Mouse (Mus musculus) midbrain, embryonic 12.5 days (tissue): ENCODE measurements around the gene Ccnt1. TPM values are rescaled to one million over a fixed set of nuclear protein-coding genes. Genes with fewer than 3 reads are reported as not detected.

ENCODE experiments used
- ATAC-seq: fragments of 200-750 bp; cut with Nextera tagmentation; 2 replicates; pipeline ENCODE4 v1.8.0; 2017; ENCODE audit warnings: low read depth, moderate TSS enrichment, moderate library complexity; ENCODE audit not compliant: low FRiP score
- H3K27ac ChIP-seq: fragments of 300-500 bp; sonication (generic); replicated peaks from 2 replicates; pipeline ENCODE4 v1.5.1; 2016; ENCODE audit warnings: mild to moderate bottlenecking
- H3K27me3 ChIP-seq: fragments of 300-500 bp; sonication (generic); 2 replicates; pipeline ENCODE4 v1.6.1; 2016; ENCODE audit warnings: mild to moderate bottlenecking
- H3K36me3 ChIP-seq: fragments of 300-500 bp; sonication (generic); 2 replicates; pipeline ENCODE4 v1.6.1; 2016
- H3K4me1 ChIP-seq: fragments of 300-500 bp; sonication (generic); 2 replicates; pipeline ENCODE4 v1.6.1; 2016
- H3K4me2 ChIP-seq: fragments of 300-500 bp; sonication (generic); replicated peaks from 2 replicates; pipeline ENCODE4 v1.6.1; 2016; ENCODE audit warnings: mild to moderate bottlenecking, moderate library complexity
- H3K4me3 ChIP-seq: fragments of 300-500 bp; sonication (generic); 2 replicates; pipeline ENCODE4 v1.5.1; 2016; ENCODE audit warnings: mild to moderate bottlenecking
- H3K9ac ChIP-seq: fragments of 300-500 bp; sonication (generic); replicated peaks from 2 replicates; pipeline ENCODE4 v1.6.1; 2016; ENCODE audit warnings: mild to moderate bottlenecking, moderate library complexity
- H3K9me3 ChIP-seq: fragments of 300-500 bp; sonication (generic); 2 replicates; pipeline ENCODE4 v1.6.1; 2016; ENCODE audit warnings: mild to moderate bottlenecking
- WGBS: fragments of 180-500 bp; shearing (Covaris S2); methylation state at CpG from one replicate; pipeline ENCODE4 v1.1.7; 2016; 5-methylcytosine and 5-hydroxymethylcytosine counted together
- polyA plus RNA-seq: library from polyadenylated mRNA; unstranded; fragments of >200 nt; fragmentation: Nextera tagmentation; extraction: Ambion mirVana; gene quantifications from 2 replicates; pipeline ENCODE4 v1.2.1, GENCODE M21; 2016

Gene Ccnt1
- 63.3 and 63.9 TPM in 2 replicates for polyA plus RNA-seq

DNA sequence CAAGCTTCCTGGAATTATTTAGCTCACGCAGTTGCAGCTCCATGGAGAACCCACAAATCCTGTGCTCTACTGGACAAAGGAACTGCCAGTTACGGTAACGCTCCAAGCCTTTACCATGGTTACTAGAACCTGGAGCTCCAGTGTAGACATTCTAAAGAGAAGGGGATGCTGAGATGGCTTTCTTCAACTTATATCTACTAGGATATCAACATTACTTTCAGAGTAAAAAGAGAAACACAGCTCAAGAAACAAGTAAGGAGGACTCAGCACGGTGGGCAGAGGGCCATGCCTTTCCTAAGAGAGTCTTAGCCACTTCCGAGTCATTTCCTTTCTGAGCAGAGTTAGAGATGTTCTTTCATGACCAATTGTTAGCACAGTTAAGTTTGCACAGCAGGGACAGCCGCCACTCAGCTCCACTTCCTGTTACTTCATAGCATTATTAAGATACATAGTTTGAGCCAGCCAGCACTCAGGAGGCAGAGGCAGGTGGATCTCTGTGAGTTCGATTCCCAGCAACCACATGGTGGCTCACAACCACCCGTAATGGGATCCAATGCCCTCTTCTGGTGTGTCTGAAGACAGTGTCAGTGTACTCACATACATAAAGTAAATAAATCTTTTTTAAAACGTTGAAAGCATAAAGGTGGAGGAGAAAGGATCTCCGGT is at the start of gene Ccnt1, which contains the start of gene 4930415O20Rik:
Gene Ccnt1 (minus strand): TSS at position 51 of the 666 bp plus-strand sequence.
Gene 4930415O20Rik (plus strand): TSS at position 132 of the 666 bp plus-strand sequence.
- no peak for ATAC-seq
- peaks cover 17% of the 10 kb centered on the region for H3K4me1 ChIP-seq
- H3K4me2 ChIP-seq = no peak within 1 kb of the TSS
- no peak within 1 kb of the TSS for H3K27ac ChIP-seq
- H3K9me3 ChIP-seq = no peaks in the 10 kb centered on the region
- no peak within 1 kb of the TSS for H3K9ac ChIP-seq
- no peak within 1 kb of the TSS for H3K4me3 ChIP-seq
- H3K27me3 ChIP-seq = no peaks in the 10 kb centered on the region
- WGBS = 84% methylated on average over 10 of the region's 10 CpGs
- H3K36me3 ChIP-seq = no peaks in the 10 kb centered on the region

- Histone ChIP-seq H3K9ac (no peak overlapping the region), H3K4me1 (peaks cover 6% of the 10 kb centered on the region; the same call in 1 of the 2 replicates), H3K4me2 (0 out of 2 replicates have a peak overlapping the region, but pooled peaks have one; percentile 13), H3K36me3 (no peaks in the 10 kb centered on the region), H3K4me3 (no peak overlapping the region), H3K9me3 (no peaks in the 10 kb centered on the region), H3K27me3 (peaks cover 32% of the 10 kb centered on the region), H3K27ac (no peak overlapping the region)
- ATAC-seq = no peak
- WGBS = 2% methylated on average over 12 of the region's 12 CpGs
Measured at GRCm38 (mm10) chr15:98617176-98617537, 46.4 kb upstream of the Ccnt1 start.

DNA sequence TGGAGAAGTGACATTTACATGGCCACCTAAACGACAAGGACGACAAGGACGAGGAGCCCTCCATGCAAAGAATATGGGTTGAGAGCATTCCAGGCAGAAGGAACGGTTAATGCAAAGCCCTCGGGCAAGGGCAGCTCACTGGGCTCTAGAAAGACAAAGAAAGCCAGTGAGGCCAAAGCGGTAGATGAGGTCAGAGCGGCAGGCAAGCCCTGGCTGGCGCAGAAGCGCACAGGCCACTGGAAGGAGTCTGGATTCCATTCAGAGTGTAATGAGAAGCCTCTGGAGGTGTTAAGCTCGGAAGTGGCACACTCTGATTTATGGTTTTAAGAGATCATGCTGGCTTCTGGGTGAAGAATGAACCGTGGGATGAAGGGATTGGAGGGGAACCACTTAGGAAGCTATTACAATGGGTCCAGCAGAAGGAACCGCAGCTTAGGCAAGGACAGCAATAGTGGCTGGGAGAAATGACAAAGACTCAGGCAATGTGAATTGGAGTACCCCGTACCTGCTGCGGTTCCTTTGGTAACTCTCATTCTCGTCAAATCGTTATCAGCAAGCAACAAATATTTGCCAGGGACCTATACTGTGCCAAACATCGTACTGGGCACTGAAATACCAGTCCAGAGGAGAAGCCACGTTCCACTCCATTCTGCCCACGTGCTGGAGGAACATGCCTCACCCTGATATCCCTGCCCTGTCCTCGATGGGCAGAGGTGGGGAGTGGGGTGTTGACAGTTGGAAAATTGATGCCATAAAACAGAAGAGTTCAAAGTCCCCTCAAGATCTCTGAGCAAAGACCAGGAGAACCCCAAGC is 45.8 kb upstream of the Ccnt1 start:
- Histone ChIP-seq H3K4me1 (0 out of 2 replicates have a peak, but pooled peaks cover 6% of the 10 kb centered on the region), H3K4me2 (0 out of 2 replicates have a peak overlapping the region, but pooled peaks have one; percentile 13), H3K27me3 (peaks cover 30% of the 10 kb centered on the region), H3K9ac (no peak overlapping the region), H3K36me3 (no peaks in the 10 kb centered on the region), H3K27ac (no peak overlapping the region), H3K9me3 (no peaks in the 10 kb centered on the region), H3K4me3 (no peak overlapping the region)
- no peak for ATAC-seq
- WGBS = 45% methylated on average over 20 of the region's 20 CpGs

- ATAC-seq = no peak
- Histone ChIP-seq H3K4me2 (no peak overlapping the region), H3K27ac (no peak overlapping the region), H3K9me3 (no peaks in the 10 kb centered on the region), H3K27me3 (peaks cover 27% of the 10 kb centered on the region), H3K9ac (no peak overlapping the region), H3K4me1 (0 out of 2 replicates have a peak, but pooled peaks cover 6% of the 10 kb centered on the region), H3K36me3 (no peaks in the 10 kb centered on the region), H3K4me3 (no peak overlapping the region)
- WGBS = 75% methylated on average over 6 of the region's 6 CpGs
Measured at GRCm38 (mm10) chr15:98615751-98616150, 45.0 kb upstream of the Ccnt1 start.

DNA sequence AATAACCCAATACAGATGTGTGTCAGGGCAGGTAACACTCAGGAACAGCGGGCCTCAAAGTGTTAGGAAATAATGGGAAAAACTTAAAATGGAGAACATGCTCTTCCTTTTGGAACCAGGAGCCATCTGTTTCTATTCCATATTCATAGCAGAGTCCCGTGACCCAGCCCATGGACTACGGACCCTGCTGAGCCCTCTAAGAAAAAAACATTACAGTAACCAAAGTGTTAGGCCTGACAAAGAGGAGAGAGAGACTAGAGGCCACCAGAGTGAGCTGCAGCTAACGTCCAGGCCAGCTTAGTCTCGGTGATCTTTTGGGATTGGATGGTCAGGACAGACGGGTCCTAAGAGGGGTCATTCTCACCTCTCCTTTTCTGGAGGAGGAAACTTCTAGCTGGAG is 44.2 kb upstream of the Ccnt1 start:
- H3K9me3 ChIP-seq = no peaks in the 10 kb centered on the region
- H3K4me3 ChIP-seq = no peak overlapping the region
- peaks cover 10% of the 10 kb centered on the region for H3K4me1 ChIP-seq
- 49% methylated on average over 6 of the region's 6 CpGs for WGBS
- no peaks in the 10 kb centered on the region for H3K36me3 ChIP-seq
- no peak overlapping the region for H3K4me2 ChIP-seq
- no peak overlapping the region for H3K9ac ChIP-seq
- ATAC-seq = no peak
- H3K27ac ChIP-seq = 0 out of 2 replicates have a peak overlapping the region, but pooled peaks have one; percentile 2
- peaks cover 27% of the 10 kb centered on the region for H3K27me3 ChIP-seq

DNA sequence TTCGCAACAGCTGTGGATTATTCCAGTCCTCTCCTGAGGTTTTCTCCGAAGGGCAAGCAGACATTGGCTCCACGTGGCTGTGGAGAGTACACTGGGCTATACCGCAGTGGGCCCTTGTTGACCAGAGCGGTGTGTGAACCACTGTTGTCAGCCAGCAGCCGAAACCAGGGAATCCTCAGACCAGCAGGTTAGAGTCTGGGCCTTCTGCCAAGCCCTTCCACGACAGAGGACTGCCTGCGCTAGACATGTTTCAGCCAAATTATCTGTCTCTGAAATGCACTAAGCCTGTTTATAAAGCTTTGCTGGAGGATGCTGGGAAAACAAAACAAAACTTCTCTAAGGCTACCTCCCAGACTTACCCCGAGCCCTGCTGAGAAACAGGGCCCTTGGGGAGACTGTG is 43.8 kb upstream of the Ccnt1 start:
- Histone ChIP-seq H3K36me3 (no peaks in the 10 kb centered on the region), H3K9me3 (no peaks in the 10 kb centered on the region), H3K4me1 (peaks cover 12% of the 10 kb centered on the region), H3K4me2 (no peak overlapping the region), H3K27me3 (peaks cover 27% of the 10 kb centered on the region), H3K9ac (no peak overlapping the region), H3K4me3 (no peak overlapping the region), H3K27ac (peak overlapping the region; percentile 2; the same call in 1 of the 2 replicates)
- 58% methylated on average over 9 of the region's 9 CpGs for WGBS
- ATAC-seq = no peak

- 99% methylated on average over 3 of the region's 3 CpGs for WGBS
- H3K4me3 ChIP-seq = no peak overlapping the region
- ATAC-seq = no peak
- no peak overlapping the region for H3K27ac ChIP-seq
- no peaks in the 10 kb centered on the region for H3K9me3 ChIP-seq
- no peaks in the 10 kb centered on the region for H3K36me3 ChIP-seq
- H3K4me1 ChIP-seq = peaks cover 27% of the 10 kb centered on the region
- no peak overlapping the region for H3K4me2 ChIP-seq
- peaks cover 14% of the 10 kb centered on the region; the same call in 1 of the 2 replicates for H3K27me3 ChIP-seq
- H3K9ac ChIP-seq = no peak overlapping the region
Measured at GRCm38 (mm10) chr15:98612229-98612628, 41.5 kb upstream of the Ccnt1 start.

DNA sequence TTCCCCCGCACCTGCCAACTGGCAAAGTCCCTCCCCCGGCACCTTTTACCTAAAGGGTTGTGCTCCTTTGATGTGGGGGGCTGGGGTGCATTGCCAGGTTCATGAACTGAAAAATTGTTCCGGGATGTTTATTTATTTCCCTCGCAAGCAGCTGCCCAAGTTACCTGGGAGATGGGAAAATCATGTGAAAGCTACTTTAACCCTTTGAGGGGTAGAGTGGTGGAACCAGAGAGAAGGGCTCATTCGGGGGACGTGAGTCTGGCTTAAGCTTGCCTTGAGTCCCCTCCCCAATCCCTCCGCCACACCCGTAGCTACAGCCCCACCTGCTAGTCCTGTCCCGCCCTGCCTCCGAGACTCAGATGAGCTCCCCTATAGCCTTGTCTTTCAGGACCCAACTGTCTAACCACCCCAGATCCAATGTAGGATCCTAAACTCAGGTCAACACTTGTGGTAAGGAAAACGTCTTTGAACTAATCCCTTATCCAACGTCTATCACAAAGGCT is 39.5 kb upstream of the Ccnt1 start:
- Histone ChIP-seq H3K9ac (peak overlapping the region; percentile 90), H3K36me3 (no peaks in the 10 kb centered on the region), H3K27me3 (no peaks in the 10 kb centered on the region), H3K4me1 (peaks cover 28% of the 10 kb centered on the region), H3K9me3 (no peaks in the 10 kb centered on the region), H3K4me2 (peak overlapping the region; percentile 83), H3K27ac (peak overlapping the region; percentile 79), H3K4me3 (peak overlapping the region; percentile 80)
- WGBS = 4% methylated on average over 12 of the region's 12 CpGs
- ATAC-seq = no peak; the same call in 1 of the 2 replicates

- WGBS = under 1% methylated on average over 48 of the region's 75 CpGs
- peak; percentile 80 for ATAC-seq
- Histone ChIP-seq H3K9me3 (no peaks in the 10 kb centered on the region), H3K36me3 (peaks cover 1% of the 10 kb centered on the region), H3K4me1 (peaks cover 28% of the 10 kb centered on the region), H3K4me3 (peak within 1 kb of the TSS; percentile 80), H3K9ac (peak within 1 kb of the TSS; percentile 90), H3K4me2 (peak within 1 kb of the TSS; percentile 83), H3K27ac (peak within 1 kb of the TSS; percentile 79), H3K27me3 (no peaks in the 10 kb centered on the region)
Measured at GRCm38 (mm10) chr15:98609331-98610130, 38.8 kb upstream of the Ccnt1 start, which contains the start of gene Adcy6. Gene Adcy6 (minus strand): TSS chr15:98610076.

- WGBS = 0% methylated on average over 5 of the region's 26 CpGs
- Histone ChIP-seq H3K4me2 (peak overlapping the region; percentile 83), H3K4me3 (peak overlapping the region; percentile 80), H3K9ac (peak overlapping the region; percentile 90), H3K9me3 (no peaks in the 10 kb centered on the region), H3K27ac (peak overlapping the region; percentile 79), H3K36me3 (peaks cover 8% of the 10 kb centered on the region), H3K4me1 (peaks cover 28% of the 10 kb centered on the region), H3K27me3 (no peaks in the 10 kb centered on the region)
- peak; percentile 38 for ATAC-seq
Measured at GRCm38 (mm10) chr15:98608784-98609250, 38.1 kb upstream of the Ccnt1 start.
